In genomic region chr12:21315923-21316868, GRCm38 (mm10) we compare ENCODE assay signal across 7 mouse cellular contexts. TPM values are rescaled to one million over a fixed set of nuclear protein-coding genes. Genes with fewer than 3 reads are reported as not detected.
DNase-seq lines count a peak whose midpoint lies in the region; ATAC-seq lines count a peak whose summit lies in the region.

Iah1 (plus strand) TSS chr12:21316389.

- H3K4me3 ChIP-seq in embryonic facial prominence, embryonic 11.5 days (ENCODE audit: low read depth, low read length): peak within 1 kb of the TSS; percentile 58
- peak within 1 kb of the TSS; percentile 78 for H3K4me3 ChIP-seq in limb, embryonic 10.5 days
- H3K4me3 ChIP-seq in midbrain, embryonic 13.5 days (replicated peaks): peak within 1 kb of the TSS; percentile 67

- peak within 1 kb of the TSS; percentile 46 for H3K4me2 ChIP-seq in embryonic facial prominence, embryonic 11.5 days (ENCODE audit: low read depth, low read length)
- peak within 1 kb of the TSS; percentile 72 for H3K4me2 ChIP-seq in midbrain, embryonic 13.5 days (replicated peaks)

- peak; percentile 91 for DNase-seq in adrenal gland, postnatal 14 days
- peak; percentile 90 for DNase-seq in embryonic facial prominence, embryonic 11.5 days (ENCODE audit: low spot score)
- peak; percentile 88 for DNase-seq in kidney, adult 11 months
- DNase-seq in limb, embryonic 10.5 days (ENCODE audit: low spot score): peak; percentile 91
- DNase-seq in spleen, adult 12 weeks (ENCODE audit: low spot score): peak; percentile 71

- H3K9me3 ChIP-seq in embryonic facial prominence, embryonic 11.5 days (replicated peaks; ENCODE audit: control insufficient read depth, low read length): no peaks in the 10 kb centered on the region
- no peaks in the 10 kb centered on the region for H3K9me3 ChIP-seq in limb, embryonic 10.5 days (replicated peaks)
- no peaks in the 10 kb centered on the region for H3K9me3 ChIP-seq in midbrain, embryonic 13.5 days

- no peaks in the 10 kb centered on the region for H3K4me1 ChIP-seq in embryonic facial prominence, embryonic 11.5 days (ENCODE audit: control insufficient read depth, insufficient read depth, low read length)
- H3K4me1 ChIP-seq in limb, embryonic 10.5 days: peaks cover 7% of the 10 kb centered on the region
- peaks cover 5% of the 10 kb centered on the region; the same call in 1 of the 2 replicates for H3K4me1 ChIP-seq in midbrain, embryonic 13.5 days (replicated peaks)

- 3% methylated on average over 48 of the region's 59 CpGs for WGBS in embryonic facial prominence, embryonic 11.5 days
- 3% methylated on average over 59 of the region's 59 CpGs for WGBS in limb, embryonic 10.5 days
- 3% methylated on average over 59 of the region's 59 CpGs for WGBS in midbrain, embryonic 13.5 days

- ATAC-seq in embryonic facial prominence, embryonic 11.5 days (replicated peaks; ENCODE audit: insufficient number of reproducible peaks, low FRiP score, low TSS enrichment, low read depth): peak; percentile 86
- peak; percentile 91 for ATAC-seq in granulocyte monocyte progenitor cell, adult 5-6 weeks (replicated peaks; ENCODE audit: poor library complexity, severe bottlenecking)
- peak; percentile 91 for ATAC-seq in midbrain, embryonic 13.5 days

- H3K9ac ChIP-seq in embryonic facial prominence, embryonic 11.5 days (replicated peaks; ENCODE audit: low read length): peak within 1 kb of the TSS; percentile 75
- peak within 1 kb of the TSS; percentile 74 for H3K9ac ChIP-seq in midbrain, embryonic 13.5 days (replicated peaks)

- H3K36me3 ChIP-seq in embryonic facial prominence, embryonic 11.5 days (replicated peaks; ENCODE audit: control insufficient read depth, insufficient read depth, low read depth, low read length): peaks cover 4% of the 10 kb centered on the region; the same call in 1 of the 2 replicates
- H3K36me3 ChIP-seq in limb, embryonic 10.5 days: peaks cover 72% of the 10 kb centered on the region
- peaks cover 45% of the 10 kb centered on the region for H3K36me3 ChIP-seq in midbrain, embryonic 13.5 days

- no peaks in the 10 kb centered on the region for H3K27me3 ChIP-seq in embryonic facial prominence, embryonic 11.5 days (ENCODE audit: control insufficient read depth, insufficient read depth, low read length)
- no peaks in the 10 kb centered on the region for H3K27me3 ChIP-seq in limb, embryonic 10.5 days (ENCODE audit: low read depth, poor library complexity, severe bottlenecking)
- no peaks in the 10 kb centered on the region for H3K27me3 ChIP-seq in midbrain, embryonic 13.5 days

- no peak within 1 kb of the TSS for H3K27ac ChIP-seq in embryonic facial prominence, embryonic 11.5 days (replicated peaks; ENCODE audit: low read depth, low read length)
- peak within 1 kb of the TSS; percentile 92 for H3K27ac ChIP-seq in limb, embryonic 10.5 days
- peak within 1 kb of the TSS; percentile 51; the same call in 1 of the 2 replicates for H3K27ac ChIP-seq in midbrain, embryonic 13.5 days

RNA-seq across cellular contexts. Expression of gene Iah1, which starts in this region (rescaled TPM):
- 73.4 and 79.7 TPM in 2 replicates for total RNA-seq in adrenal gland, postnatal 14 days (2021)
- 54.3 and 60.8 TPM in 2 replicates for polyA plus RNA-seq in embryonic facial prominence, embryonic 11.5 days (2014; fragmentation: Nextera tagmentation; extraction: Ambion mirVana)
- total RNA-seq in granulocyte monocyte progenitor cell, adult 5-6 weeks (2014; fragmentation: Nextera tagmentation): 39.0 and 46.8 TPM in 2 replicates
- total RNA-seq in granulocyte monocyte progenitor cell, adult 5-6 weeks (2017): 27.1 and 34.6 TPM in 2 replicates
- polyA plus RNA-seq in limb, embryonic 10.5 days (2016; fragmentation: Nextera tagmentation; extraction: Ambion mirVana): 50.3 and 51.3 TPM in 2 replicates
- 44.7 and 45.1 TPM in 2 replicates for polyA plus RNA-seq in midbrain, embryonic 13.5 days (2015; fragmentation: Nextera tagmentation; extraction: Ambion mirVana)
